Mouse (Mus musculus): ENCODE results near the gene Gli3. TPM values are rescaled to one million over a fixed set of nuclear protein-coding genes. Genes with fewer than 3 reads are reported as not detected.

Gli3 gene
- 1 to 10 TPM; 3.8 to 4.4 TPM for total RNA-seq (2021)
- long read RNA-seq, experiment 1, partial matches to known transcripts: 0 of 1 reads
- long read RNA-seq, experiment 1, other reads (novel, unspliced or antisense): 1 of 1 reads
- long read RNA-seq, experiment 2: 0 reads

DNA sequence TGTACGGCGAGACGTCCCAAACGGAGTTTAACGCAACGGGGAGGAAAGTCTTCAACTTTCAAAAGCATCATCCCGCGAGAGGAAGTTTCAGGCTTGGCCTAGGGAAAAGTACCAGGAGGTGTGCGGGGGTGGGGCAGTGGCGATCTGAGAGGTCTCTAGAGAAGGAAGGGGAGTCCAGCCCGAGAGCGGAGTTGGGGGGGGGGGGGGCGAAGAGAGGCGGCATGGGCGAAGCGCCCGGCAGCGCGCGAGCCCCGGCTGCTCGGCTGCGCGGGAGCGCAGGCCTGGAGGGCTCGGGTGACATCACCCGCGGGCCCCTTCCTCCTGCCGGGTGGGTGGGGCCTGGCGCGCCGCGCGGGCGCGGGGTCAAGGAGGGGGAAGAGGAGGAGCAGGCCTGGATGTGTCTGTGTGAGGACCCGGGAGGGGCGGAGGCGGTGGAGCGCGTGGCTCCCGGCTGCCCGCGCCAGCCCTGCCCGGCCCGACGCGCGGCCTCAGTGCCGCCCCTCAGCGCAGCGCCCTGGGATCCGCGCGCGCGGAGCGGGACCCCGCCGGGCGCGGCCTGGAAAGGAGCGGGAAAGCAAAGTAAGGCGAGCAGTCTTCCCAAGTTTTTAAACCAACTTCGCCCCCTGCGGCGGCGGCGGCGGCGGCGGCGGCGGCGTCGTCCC is at the start of gene Gli3:
TSS of gene Gli3 (plus strand) at position 406 of the 662 bp plus-strand sequence.
- peak; percentile 74 to 82 for DNase-seq
- intact Hi-C loops (cut with DNase I): loop anchor here (10.0 kb wide), 2 partner anchors 252 to 282 kb away; no protein-coding TSS in a partner anchor

DNA sequence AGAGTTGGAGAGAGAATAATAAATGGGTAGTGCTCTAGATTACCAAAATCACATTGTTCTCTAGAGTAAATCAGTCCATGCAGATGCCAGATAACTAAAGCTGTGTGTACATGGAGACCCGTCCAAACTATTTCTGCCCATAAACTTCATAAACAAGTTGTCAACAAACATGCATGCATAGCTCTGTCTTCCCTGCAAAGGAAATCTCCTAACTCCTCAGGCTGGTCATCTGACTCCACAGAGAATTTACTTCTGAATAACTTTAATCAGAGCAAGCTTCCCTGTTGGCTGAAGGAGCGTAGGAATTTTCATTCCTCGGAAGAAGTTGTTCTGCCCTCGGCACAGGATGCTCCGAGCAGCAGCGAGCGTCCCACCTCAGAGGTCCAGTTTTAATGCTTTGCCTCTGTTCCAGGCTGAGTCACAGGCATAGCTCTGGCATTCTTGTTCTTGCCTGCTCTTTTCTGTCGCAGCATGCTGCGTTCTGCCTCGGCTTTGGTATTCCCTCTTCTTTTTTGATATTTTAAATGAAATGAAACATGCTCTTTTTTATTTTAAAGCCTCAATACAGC is 41.8 kb upstream of the Gli3 start:
- DNase-seq: no peak
- intact Hi-C loops (cut with DNase I): no loop called here

DNA sequence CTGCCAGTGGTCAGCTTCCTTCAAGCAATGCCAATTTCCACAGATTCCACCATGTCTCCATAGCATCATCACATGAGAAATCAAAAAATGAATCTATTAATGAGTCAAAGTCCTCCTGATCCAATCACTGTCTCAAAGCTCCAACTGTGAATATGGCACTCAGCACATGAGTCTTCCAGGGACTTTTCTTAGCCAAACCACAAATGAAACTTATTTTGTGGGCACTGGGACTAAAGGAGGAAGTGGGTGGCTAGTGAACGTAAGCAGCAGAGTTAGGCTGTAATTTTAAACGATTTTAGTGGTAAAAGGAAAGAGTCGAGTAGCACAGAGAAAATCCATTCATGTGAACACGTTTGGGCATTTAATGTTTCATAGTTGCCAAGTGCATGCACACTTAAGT is 21.0 kb upstream of the Gli3 start:
- no peak for DNase-seq
- intact Hi-C loops (cut with DNase I): no loop called here

DNA sequence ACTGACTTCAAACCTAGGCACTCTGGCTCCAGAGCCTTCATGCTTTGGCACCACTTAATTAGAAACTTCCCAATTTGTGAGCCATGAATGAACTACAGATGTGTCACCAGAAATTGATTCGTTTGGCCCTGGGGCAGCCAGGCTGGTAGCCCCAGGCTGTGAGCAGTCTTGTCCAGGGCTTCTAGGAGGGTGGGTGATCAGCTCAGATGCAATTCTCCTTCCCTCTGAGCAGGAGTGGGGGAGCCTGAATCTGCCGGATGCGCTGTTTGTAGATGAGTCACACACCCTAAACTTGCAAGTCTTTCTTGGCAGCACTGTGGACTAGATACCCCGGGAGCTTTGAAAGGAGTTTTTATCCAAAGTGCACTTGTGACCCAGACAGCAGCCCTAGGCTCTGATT is 18.7 kb upstream of the Gli3 start:
- no peak for DNase-seq
- intact Hi-C loops (cut with DNase I): no loop called here

DNA sequence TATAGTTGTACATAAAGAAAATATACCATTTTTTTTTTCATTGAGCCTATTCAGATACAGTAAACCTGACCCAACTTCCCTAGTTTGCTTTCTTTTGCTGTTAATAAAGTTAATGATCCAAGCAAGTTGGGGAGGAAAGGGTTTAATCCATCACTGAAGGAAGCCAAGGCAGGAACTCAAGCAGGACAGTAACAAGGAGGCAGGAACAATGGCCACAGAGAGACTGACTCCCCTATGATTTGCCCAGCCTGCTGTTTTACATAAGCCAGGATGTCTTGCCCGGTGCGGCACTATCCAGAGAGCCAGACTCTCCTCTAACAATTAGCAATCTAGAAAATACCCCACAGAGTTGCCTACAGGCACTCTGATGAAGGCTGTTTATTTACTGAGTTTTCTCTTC is 17.4 kb upstream of the Gli3 start:
- no peak for DNase-seq
- intact Hi-C loops (cut with DNase I): no loop called here

DNA sequence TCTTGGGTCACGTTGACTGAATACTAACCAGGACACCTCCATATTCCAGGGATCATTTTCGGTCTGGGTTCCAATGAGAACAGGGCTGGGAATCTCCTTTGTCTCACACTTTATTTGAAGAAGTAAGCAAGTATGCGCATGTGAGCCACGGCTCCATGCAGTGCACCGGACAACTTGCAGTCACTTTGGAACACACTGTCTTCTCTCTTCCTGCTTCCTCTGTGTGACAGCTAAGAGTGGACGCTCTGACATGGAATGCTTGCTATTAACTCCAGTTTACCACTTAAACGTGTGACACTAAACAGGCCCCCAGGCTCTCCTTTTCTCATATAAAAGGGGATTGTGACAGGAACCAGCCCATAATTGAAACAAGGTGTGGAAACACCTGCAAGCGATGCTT is 17.0 kb upstream of the Gli3 start:
- intact Hi-C loops (cut with DNase I): no loop called here
- no peak for DNase-seq

DNA sequence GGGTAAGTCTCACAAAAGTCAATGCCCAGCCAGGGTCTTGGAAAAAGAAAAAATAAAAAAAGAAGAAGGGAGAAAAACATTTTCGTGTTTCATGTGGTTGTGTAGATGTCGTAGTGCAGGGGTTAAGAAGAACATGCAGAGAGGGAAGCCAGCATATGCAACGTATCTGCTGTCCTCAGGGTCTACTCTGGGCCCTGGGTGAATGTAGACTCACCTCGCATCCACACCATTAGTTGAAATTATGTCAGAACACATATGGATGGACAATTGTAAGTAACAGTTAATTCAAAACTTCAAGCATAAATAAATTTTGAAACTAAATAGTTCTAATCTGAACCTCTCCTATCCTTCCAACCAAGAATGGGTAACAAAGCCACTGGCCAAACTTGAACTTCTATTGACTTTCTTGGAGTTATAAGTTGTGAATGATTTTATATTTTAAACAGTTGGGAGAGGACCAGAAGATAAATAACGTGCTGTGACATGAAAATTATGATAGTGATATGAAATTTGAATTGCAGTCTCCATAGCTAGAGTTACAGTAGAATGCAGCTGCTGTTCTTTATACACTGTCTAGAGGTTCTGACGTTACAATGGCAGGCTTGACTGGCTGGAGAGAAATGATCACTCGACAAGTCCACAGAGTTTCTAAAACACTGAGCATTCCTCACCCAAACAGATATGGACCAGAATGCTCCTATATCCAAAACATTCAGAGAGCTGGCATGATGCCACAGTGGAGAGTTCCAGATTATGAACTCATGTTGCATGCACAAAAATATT is 16.1 kb upstream of the Gli3 start:
- DNase-seq: no peak
- intact Hi-C loops (cut with DNase I): no loop called here

DNA sequence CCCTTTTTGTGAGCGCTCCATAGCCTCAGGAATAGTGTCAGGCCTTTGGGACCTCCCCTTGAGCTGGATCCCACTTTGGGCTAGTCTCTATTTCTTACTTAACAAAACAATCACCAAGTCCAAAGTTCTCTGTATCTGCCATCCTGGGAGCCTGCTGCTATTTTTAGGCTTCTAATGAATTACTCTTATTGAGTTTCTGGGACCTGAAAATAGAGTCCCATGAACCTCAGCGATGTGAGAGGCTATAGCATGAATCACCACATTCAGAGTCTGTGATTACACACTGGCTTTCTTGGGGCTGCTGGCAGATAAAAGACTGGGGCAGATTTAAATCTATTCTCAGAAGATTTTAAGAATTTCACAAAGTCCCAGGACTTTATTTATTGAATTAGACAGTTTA is 12.1 kb upstream of the Gli3 start:
- intact Hi-C loops (cut with DNase I): no loop called here
- no peak for DNase-seq

DNA sequence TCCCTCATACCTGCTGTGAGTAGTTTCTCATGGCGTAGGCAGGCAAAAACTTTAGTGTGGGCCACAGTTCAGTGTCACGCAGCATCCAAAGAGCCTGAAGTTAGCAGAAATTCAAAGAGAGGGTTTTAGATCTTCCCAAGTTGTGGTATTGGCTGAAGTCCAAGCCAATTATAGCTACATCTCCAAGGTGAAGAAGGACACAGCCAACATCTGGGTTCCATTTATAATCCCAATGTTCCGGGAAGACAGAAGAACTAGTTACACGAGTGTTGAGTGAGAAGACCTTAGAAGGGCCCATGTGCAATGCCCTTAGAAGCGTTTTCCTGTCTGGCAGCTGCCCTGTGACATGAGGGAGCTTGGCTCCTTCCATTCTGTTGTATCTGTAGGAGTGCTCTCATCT is 5.2 kb upstream of the Gli3 start:
- intact Hi-C loops (cut with DNase I): no loop called here
- DNase-seq: no peak

DNA sequence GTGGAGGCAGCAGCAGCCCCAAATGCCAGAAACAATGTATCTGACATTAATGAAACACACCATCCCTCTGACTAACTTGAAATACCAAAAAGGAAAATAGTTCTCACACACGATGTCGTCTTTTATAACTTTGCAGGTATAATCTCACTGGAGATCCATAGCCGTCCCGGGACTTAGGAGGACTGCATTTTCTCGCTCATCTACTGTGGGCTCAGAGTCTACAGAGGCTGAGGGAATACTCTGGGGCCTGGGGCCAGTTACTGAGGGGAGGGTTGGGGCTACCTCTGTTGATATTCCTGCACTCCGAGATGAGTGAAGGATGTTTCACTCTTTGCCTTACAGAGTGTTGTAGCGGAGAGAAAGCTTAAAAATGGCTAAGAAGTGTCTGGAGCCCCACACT is 1.1 kb upstream of the Gli3 start:
- DNase-seq: no peak
- intact Hi-C loops (cut with DNase I): loop anchor here (10.0 kb wide), 2 partner anchors 253 to 283 kb away; no protein-coding TSS in a partner anchor

DNA sequence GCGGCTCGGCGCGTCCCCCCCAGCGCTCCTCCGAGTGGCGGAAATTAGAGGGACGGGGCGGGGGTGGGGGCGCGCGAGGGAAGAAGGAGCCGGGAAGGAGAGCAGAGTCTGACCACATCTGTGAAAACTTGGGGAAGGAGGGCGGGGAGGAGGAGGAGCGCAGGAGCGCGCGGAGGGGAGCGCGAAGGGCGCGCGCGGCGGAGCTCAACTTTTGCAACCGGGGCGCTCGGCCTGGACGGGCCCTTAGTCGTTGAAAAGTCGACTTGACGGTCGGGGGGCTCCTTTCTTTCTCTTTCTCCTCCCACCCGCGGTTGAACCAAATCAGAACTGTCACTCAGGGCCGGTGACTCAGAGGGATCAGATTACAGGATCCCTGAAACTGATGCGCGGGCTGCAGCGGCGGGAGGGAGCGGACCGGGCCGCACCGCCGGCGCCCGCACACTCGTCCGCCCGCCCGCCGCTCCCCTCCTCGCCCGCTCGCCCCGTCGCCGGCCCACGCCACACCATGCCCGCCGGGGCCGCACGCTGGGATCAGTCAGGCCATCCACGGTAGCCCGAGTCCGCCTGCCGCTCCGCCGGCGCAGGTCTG is 551 bp downstream of the Gli3 start:
- intact Hi-C loops (cut with DNase I): loop anchor here (10.0 kb wide), 2 partner anchors 251 to 281 kb away; no protein-coding TSS in a partner anchor
- peak; percentile 64 to 69 for DNase-seq

DNA sequence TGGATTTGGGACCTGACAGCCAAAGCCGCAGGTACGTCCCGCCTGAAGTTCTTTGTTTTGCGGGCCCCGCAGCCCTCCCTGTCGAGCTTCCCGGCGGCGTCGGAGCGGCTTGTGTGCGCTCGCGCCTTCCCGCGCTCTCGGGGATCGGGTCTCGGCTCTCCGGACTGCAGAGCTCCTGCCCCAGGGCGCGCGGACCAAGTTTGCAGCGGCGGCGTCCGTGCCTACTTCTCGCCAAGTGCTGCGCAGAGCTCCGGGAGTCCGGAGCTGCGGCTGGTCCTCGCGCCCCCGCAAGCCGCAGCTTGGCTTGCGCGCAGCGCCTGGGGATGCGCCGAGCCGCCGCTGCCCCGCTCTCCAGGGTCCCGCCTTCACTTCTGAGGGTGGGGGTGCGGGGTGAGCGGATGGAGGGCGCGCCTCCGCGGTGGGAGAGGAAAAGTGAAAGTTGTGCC is 1.1 kb downstream of the Gli3 start:
- DNase-seq: peak; percentile 58 to 62
- intact Hi-C loops (cut with DNase I): loop anchor here (10.0 kb wide), 2 partner anchors 251 to 281 kb away; no protein-coding TSS in a partner anchor

DNA sequence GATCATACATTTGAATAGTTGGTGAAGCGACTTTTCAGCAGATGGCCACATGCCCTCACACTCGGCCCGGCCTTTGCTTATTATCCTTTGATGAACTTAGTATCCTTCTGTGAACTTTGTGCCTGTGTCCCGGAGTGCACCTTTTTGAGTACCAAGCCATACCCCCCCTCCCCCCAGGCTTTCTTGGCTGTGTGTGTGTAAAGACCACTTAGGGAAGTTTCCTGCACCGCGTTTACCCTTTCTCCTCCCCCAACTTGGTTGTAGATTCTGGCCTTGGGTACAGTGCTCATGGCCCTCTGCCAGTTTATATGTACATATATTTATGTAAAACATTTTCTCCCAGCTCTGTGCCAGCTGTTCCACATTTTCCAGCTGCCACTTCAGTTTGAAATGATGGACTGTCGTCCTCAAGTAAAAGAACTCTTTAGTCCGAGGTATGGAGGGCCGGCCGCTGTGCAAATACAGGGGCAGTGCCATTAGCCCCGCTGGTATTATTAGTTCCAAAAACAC is 1.8 kb downstream of the Gli3 start:
- no peak for DNase-seq
- intact Hi-C loops (cut with DNase I): loop anchor here (10.0 kb wide), 2 partner anchors 250 to 280 kb away; no protein-coding TSS in a partner anchor

DNA sequence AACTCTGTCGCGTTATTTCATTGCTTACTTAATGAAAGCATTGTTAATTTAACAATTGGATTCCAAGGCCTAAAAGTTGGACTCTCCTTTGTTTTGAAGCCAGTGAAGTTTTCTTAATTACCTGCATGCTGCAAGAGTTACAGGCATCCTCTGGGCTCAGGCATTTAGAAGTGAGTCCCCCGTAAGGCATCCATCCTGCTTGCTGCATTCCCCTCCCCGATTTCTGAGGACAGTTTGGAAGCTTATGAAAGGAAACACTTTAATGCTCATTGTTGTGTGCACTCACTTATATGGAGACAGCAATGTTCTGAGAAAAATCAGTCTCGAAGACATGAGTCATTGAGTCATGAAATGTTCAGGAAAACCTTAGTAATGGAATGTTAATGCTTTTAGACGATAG is 3.5 kb downstream of the Gli3 start:
- DNase-seq: no peak
- intact Hi-C loops (cut with DNase I): loop anchor here (10.0 kb wide), 2 partner anchors 248 to 278 kb away; no protein-coding TSS in a partner anchor

DNA sequence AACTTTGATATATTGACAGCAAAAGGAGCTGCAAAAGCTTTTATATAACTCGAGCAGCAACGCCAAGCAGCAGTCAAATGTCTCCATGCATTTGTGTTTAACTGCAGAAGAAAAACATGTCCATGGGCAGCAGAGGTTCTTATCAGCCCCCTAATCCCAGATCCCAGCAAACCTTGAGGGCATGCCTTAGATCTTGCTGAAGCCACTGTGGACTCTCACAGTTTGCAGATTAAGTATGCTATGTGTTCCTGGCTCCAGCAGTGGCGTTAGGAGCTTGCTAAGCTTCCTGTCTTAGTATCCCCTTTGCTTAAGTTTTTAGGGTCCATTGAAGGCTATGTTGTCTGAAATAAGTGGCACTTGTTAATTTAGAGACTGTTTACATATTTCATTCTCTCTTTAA is 4.4 kb downstream of the Gli3 start:
- intact Hi-C loops (cut with DNase I): loop anchor here (10.0 kb wide), 2 partner anchors 247 to 277 kb away; no protein-coding TSS in a partner anchor
- no peak for DNase-seq

DNA sequence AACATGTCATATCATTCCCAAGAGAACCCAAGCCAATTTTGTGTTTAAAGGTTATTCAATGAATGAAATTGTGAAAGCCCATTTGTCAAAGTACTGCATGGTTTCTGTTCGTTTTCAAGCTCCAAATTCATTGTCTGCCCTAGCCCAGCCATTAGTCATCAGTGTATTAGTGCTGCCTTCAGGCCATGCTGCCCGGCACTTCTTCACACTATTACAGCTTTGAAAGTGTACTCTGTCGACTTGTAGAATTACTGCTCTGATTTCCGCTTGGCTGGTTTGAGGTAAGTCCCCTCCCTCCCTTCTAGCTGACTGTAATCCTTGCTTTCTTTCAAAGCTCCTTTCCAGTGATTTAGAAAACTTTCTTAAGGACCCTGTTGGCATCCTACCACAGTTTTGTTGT is 5.4 kb downstream of the Gli3 start:
- intact Hi-C loops (cut with DNase I): loop anchor here (10.0 kb wide), 2 partner anchors 246 to 276 kb away; no protein-coding TSS in a partner anchor
- DNase-seq: no peak

DNA sequence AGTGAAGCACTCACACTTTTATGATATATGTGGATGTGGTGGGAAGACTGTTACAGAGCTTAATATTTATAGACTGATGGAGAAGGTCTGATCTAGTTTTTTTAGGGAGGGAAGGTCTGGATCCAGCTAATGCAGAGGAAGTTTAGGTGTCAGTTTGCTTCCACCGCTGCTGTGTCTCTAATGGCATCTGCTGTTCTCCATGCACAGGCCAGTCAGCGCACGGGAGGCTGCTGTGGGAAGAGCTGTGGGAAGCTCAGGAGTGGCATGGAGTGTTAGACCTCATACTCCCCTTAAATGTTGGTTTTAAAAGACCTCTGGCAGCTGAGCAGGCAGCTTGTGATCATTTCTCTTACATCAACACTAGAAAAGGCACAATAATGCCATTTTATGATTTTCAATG is 7.0 kb downstream of the Gli3 start:
- intact Hi-C loops (cut with DNase I): no loop called here
- no peak for DNase-seq

DNA sequence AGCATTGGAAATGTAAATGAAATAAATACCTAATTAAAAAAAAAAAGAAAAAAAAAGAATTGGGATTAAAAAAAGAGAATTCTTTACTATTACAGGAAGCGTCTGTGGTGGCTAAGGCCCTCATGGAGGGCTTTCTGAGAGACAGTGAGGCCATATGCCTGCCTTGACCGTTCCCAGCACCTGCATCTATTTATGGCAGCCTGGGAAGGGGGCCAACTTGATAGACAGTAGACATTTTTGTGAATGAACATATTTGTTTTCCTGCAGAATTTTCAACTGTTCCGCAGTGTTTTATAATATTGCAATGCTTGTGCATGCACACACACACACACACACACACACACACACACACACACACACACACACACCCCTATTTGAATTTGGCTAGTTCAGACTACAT is 9.7 kb downstream of the Gli3 start:
- intact Hi-C loops (cut with DNase I): no loop called here
- no peak for DNase-seq

DNA sequence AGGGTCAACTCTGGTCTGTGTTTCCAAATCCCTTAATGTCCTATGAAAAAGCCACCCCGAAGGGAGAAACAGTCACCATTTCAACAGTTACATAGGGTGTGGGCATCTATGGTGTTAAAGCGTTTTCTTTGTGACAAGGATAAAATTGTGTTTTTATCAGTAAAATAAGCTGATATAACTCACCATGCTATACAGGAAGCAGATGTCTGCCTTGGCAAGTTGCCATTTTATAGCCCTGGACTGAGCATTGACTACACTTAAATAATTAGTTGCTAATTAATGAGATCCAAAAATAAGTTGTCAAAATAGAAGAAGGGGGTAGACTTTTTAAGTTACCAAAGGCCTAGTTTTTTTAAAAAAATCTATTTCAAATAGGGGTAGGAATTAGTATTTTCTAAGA is 11.4 kb downstream of the Gli3 start:
- intact Hi-C loops (cut with DNase I): no loop called here
- DNase-seq: no peak
